Mouse (Mus musculus): ENCODE measurements around the gene Gm973.

Gm973 gene

DNA sequence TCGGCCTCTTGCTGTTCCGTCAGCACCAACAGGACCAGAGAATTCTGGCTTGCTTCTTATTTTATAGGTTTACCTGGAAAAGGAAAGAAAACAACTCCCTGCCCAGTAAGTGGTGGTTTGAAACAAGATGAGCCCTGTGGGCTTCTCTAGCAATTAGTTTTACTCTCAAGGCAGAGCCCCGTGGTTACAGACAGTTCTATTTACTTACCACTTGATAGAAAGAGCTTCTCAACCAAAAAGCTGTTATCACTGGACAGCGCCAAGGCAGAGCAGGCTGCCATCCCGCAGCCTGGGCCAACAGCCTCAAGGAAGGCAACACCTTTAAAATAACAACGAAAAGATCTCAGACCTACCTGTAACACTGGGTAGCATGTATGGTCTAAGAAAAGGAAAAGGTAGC, 26.2 kb downstream of the Gm973 start:
- no peak for DNase-seq (ENCODE audit: low read depth, low spot score)

DNA sequence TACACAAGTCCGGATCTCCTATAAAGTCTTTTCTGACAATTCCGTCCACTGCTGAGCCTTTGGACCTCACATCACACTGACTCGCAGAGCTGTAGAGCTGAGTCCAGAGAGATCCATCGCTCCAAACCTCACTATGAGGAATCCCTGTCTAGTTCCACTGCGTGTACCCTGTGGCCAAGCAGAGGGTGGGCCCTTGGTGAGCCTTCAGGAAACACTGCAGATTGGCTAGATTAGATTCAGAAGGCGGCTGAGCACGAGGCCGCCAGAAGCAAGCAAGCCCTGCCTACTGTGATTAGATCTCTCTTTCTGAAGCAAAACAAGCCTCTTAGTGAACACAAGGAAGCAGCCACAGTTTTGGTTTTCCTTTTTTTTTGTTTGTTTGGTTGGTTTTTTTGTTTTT, 27.8 kb downstream of the Gm973 start:
- DNase-seq (ENCODE audit: low read depth, low spot score): no peak

DNA sequence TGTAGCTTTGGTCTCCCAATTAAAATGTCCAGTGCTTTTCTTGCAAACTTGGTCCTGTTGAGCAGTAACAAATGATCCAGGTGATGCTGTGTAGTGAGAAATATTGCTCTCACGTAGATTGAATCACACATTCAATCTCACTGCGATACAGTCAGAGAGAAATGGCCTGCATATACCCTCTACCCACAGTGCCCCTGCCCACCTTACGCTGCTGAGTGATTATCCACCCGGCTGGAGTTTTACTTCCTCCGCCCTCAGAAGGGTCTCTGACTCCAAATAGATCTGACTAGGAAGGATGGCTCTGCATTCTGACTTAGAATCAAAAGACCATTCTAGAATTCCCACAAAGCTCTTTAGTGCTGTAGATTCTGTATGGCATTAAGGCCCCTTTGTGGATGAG, 32.4 kb downstream of the Gm973 start:
- DNase-seq (ENCODE audit: low read depth, low spot score): no peak

DNA sequence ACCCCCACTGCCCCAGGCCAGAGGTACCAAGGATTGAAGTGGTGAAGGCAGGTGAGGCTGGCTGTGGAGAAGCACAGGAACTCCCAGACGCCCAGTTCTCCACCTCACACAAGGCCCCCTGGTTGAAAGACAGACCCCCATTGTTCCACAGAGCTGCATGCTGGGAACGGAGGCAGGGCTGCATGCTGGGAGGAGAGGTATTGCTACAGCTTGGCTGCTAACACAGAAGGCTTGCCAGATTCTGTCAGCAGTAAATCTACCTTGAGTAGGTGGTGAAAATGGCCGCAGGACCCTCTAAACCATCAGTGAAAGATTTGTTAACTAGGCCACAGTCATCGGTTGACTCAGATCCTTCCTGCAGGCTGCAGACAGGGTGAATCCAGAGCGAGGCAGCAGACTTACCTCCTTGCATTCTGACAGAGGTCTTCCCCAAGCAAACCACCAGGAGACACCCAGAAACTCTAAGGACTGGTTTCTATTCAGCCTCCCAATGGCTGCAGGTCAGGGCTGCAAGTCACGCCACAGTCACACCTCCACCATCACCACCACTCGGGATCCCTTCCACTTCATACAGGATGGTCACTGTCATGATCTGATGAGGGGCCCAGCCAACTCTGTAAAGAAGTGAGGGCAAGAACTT, 33.1 kb downstream of the Gm973 start:
- no peak for DNase-seq (ENCODE audit: low read depth, low spot score)

DNA sequence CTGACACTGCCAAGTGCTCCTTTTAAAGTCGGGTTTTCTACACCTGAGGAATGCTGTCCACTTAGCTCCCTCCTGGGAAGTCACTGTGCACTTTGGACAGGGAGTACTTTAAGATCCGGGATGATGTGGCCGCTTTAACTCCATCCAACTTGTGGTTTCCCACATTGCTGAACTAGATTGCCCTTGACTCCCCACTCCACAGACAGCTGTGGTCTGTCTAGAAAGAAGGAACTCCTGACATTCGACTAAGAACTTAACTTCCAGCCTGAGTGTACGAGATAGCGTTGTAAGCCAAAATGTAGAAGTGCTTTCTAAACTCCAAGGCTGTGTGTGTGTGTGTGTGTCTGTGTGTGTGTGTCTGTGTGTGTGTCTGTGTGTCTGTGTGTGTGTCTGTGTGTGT, 34.2 kb downstream of the Gm973 start:
- DNase-seq (ENCODE audit: low read depth, low spot score): no peak

DNA sequence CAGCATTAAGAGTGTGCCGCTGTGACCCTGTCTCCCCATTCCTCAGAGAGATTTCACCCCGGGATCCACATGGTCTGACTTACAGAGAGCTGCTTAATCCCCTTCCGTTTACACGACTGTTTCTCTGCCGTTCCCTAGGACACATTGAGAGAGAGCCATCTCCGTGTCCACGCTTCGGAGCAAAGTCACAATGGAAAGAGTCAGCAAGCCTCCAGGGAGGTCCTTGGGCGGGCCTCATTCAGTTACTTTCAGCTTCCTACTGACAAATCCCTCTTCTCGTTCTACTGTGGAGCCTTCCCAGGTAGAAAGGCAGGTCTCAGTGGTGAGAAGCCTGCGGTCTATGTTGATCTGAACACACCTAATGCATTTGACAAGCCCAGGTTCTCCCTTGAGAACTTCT, 34.9 kb downstream of the Gm973 start:
- DNase-seq (ENCODE audit: low read depth, low spot score): no peak

DNA sequence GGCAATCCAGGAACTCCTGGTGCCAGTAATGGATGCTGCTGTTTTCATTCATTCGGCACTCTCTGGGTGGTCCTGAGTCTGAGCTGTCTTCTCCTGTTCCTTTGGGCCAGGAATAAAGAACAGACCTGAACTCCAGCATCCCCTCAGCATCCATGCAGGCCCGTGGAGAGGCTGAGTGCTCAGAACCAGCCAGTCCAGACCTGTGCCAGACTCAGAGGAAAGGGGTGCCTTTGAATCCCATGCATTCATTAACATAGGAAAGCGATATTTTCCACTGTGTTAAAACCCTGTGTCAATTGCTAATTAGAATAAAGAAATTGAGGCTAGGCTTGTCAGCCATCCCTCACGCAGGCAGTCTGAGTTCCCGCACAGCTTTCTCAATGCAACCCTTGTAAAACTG, 37.6 kb downstream of the Gm973 start:
- no peak for DNase-seq (ENCODE audit: low read depth, low spot score)

- no peak for DNase-seq (ENCODE audit: low read depth, low spot score)
These were observed 47.5 kb downstream of the Gm973 start for GRCm38 (mm10) chr1:59563581-59563980.

GRCm38 (mm10) chr1:59565804-59566203, 49.7 kb downstream of the Gm973 start:
- DNase-seq (ENCODE audit: low read depth, low spot score): no peak

DNA sequence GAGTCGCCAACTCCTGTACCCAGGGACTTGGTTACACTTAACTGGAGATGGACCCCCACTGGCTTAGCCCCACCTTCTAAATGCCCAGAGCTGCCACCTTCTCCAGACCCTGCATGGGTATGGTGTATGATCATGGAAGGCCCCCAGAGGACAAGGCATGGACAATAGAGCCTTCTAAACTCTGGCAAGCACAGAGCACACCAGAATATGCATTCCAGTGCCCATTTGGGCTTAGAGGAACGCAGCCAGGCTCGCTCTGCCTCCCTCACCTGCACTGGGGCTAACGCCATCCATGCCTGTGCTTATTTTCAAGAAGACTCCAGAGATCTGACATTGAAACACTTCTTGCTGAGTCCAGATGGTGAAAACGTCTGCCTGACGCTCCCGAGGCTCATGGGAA, 50.2 kb downstream of the Gm973 start:
- no peak for DNase-seq (ENCODE audit: low read depth, low spot score)

DNA sequence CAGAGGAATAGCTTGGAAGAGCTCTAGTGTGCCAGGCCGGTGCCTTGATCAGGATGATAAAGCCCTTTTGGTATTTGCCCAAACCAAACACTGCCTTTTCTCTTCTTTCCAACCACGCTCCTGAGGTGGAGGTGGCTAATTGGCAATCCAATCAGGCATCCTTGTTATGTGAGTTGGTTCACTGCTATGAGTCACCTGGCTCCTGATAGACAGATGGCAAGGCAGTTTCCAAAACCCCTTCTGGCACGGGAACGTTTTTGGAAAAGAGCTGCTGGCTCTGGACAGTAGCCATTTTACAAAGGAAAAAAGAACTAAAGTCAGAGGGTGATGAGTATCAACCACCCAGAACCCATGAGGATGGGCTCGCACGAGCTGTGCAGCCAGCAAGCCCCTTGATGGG, 50.9 kb downstream of the Gm973 start:
- no peak for DNase-seq (ENCODE audit: low read depth, low spot score)

DNA sequence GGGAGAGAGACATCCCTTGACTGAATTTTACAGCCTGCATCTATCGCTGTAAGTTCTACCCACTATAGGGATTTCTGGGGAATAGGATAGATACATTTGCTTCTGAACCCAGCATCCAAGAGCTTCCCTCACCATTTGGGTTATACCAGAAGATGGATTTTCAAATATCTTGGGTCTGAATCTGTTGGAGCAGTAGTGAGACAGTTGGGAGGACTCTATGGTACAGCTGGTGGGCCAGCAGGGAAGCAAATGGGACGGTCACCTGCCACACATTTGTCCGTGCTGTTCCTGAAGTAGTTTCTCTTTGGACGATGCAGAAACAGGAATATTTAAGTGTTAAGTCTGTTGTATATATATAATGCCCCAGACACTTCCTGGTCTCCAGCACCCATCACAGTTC, 51.5 kb downstream of the Gm973 start:
- DNase-seq (ENCODE audit: low read depth, low spot score): no peak

- DNase-seq (ENCODE audit: low read depth, low spot score): no peak
These were observed 52.2 kb downstream of the Gm973 start for GRCm38 (mm10) chr1:59568283-59568682.

- no peak for DNase-seq (ENCODE audit: low read depth, low spot score)
These were observed 53.2 kb downstream of the Gm973 start for GRCm38 (mm10) chr1:59569301-59569700.

GRCm38 (mm10) chr1:59570767-59571166, 54.7 kb downstream of the Gm973 start:
- no peak for DNase-seq (ENCODE audit: low read depth, low spot score)

DNA sequence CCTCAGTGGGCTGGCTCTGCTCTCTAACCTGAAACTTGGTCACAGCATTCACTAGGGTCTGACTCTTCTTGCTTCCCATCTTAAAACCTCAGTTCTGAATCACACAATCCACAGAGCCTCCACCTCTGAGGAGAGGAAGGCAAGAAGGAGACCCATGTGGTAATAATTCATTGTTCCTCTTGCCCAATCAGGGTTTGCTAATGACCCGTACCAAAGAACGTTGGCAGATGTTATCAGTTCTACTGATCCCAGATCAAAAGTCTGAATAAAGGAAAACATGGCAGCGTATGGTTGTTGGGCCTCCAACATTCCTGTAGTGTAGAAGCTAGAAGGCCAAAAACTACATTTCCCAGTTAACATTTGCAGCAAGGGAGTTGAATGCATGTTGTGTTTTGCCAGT, 55.4 kb downstream of the Gm973 start:
- no peak for DNase-seq (ENCODE audit: low read depth, low spot score)

GRCm38 (mm10) chr1:59573843-59574242, 57.8 kb downstream of the Gm973 start:
- DNase-seq (ENCODE audit: low read depth, low spot score): no peak

- no peak for DNase-seq (ENCODE audit: low read depth, low spot score)
These were observed 58.5 kb downstream of the Gm973 start for GRCm38 (mm10) chr1:59574262-59575187.

- no peak for DNase-seq (ENCODE audit: low read depth, low spot score)
These were observed 62.7 kb downstream of the Gm973 start for GRCm38 (mm10) chr1:59578770-59579169.

GRCm38 (mm10) chr1:59579327-59579726, 63.3 kb downstream of the Gm973 start:
- no peak for DNase-seq (ENCODE audit: low read depth, low spot score)

- no peak for DNase-seq (ENCODE audit: low read depth, low spot score)
These were observed 64.2 kb downstream of the Gm973 start for GRCm38 (mm10) chr1:59580131-59580751.

- DNase-seq (ENCODE audit: low read depth, low spot score): no peak
These were observed 64.8 kb downstream of the Gm973 start for GRCm38 (mm10) chr1:59580880-59581279.
